Mouse (Mus musculus): Measurements from ENCODE around the gene Jrkl.

DNA sequence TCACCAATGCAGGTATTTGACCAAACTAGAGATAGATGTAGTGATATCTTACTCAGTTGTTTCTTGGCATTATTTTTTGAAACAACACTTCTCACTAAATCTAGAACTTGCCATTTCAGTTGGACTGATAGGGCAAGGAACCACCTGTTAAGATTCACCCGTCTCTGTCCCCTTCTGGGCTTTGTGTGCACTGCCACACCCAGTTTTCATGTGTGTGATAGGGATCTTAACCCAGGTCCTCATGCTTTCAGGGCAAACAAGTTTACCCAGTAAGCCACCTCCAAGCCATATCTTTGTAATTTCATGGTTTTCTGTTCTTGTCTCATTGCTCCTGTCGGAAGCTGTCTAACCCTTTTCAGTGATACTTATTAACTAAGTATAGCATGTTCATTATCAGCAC, 5.6 kb upstream of the Jrkl start:
- no peak for TF ChIP-seq CTCF (IDR thresholded peaks at IDR 0.05; ENCODE audit: low read depth, low read length)
- TF ChIP-seq POLR2A (IDR thresholded peaks at IDR 0.05; ENCODE audit: borderline replicate concordance, low read depth, low read length) = no peak

Measured in bone marrow macrophage, adult 2 months (primary cell).